Mouse (Mus musculus): Measurements from ENCODE around the gene Stub1.

The Stub1 gene

DNA sequence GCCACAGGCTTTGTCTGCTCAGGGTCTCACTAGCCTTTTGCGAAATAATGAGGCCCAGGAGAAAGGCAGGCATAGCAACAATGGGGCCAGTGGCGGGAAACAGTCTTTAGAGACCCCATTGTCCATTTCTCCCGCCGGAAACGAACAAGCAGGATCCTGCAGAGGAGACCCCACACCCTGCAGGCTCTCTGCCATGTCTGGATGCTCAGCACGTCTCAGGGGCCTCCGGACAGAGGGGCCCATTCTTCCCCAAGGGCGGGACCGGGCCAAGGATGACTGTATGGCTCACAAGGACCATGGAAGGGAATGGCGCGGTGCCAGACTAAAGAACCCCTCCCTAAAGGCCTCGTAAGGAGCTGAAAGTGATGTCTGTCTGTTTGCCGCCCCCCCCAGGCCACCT lies 39.0 kb downstream of the Stub1 start:
- in situ Hi-C loops (cut with MboI; ENCODE audit: low sequenced_read_pairs) = no loop called here

DNA sequence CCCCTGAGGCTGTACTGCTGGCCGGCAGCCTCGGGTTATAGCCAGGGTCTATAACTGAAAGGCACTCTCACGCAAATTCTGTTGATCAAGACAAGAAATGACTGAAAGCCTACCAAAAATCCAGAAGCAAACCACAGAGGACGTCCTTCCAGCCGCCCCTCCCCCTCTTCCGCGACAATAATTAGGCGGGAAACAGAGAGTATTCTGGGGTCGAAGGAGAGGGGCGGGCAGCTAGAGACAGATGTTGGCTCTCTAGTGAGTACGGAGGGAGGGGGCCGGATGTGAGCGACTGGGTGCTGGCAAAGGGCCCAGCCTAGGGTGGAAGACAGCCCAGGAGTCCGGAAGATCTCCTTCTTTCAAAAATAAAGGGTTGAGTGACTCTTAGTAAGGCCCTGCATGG lies 40.6 kb downstream of the Stub1 start, which contains the start of gene Fam173a:
TSS of gene Fam173a (minus strand) at position 287 of the 400 bp plus-strand sequence.
- in situ Hi-C loops (cut with MboI; ENCODE audit: low sequenced_read_pairs) = no loop called here

DNA sequence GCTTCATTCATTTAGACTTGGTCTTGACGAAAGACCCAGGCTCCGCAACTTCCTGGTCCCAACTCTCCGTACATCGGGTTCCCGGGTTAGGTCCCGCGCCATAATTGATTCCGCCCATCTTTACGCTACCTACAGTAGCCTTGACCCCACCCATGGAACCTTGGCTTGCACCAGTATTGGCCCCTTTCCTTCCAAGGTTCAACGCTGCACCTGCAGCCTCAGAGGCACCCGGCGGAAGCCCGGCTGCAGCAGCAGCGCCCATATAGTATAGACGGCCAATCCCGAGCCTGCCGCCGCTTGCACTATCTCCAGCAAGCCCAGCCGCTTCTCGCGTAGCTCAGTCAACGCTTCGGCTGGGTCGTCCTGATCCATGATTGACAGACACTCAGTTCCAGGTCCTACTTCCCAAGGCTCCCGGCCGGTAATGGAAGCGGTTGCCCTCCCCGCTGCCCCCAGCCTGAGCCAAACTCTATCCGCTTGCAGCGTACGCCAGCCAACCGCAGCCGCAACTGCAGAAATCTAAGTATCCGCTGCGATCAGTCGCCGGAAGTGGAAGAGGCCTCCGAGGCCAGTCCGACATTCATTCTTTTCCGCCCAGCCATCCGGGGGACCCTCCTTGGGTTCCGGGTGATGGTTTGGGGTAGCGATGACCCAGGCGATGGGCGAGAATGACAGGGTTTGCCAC lies 41.2 kb downstream of the Stub1 start:
- in situ Hi-C loops (cut with MboI; ENCODE audit: low sequenced_read_pairs) = no loop called here

DNA sequence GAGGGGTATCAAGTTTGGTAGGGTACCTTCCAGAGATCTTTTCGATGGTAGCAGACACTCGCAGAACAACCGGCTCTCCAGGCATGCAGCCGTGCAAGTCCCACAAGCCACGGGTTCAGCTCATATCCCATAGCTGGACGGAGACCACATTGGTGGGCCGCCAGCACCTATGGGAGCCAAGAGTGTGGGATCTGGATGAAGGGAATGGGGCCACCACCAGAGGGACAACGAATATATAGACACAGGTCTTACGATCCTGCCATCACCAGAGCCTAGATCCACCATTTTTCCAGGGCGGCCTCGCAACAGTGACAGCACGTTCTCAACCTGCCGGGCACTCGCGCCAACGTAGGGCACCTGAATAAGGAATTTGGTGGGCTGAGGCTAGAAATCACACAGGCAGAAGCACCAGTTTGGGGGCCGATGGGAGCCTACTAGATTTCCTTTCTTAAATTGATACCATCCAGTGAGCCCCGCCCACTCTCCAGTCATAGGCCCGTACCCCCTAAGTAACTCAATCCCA lies 41.8 kb downstream of the Stub1 start:
- in situ Hi-C loops (cut with MboI; ENCODE audit: low sequenced_read_pairs) = no loop called here

DNA sequence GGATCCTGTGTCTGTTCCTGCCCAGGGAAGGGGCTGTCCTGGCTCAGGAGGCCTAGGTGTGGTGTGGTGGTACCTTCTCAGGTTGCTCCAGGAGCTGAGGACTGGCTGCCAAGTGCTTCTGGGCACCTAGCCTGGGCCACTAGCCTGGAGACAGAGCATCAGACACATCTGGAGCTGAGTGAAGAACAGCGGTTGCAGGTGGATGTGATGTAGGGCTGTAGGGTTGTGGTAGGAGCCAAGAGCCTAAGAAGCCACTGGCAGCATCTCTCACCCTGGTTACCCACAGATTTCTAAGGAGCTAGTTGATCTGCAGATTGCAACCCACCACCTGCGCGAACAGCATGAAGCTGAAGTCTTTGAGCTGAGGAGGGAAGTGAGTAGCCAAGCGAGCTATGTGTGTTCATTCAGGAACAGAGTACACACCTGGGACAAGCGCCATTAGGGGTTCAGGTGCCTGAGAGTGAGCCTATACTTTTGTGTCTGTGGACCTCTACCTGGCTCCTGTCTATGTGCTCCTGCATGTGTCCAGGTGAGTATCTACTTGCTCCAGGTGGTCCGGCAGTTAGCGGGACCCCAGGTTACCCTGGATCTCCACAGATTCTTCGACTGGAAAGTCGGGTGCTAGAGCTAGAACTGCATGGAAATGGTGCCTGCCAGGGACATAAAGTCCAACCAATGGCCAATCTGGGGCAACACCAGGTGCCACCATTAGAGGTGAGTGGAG lies 46.3 kb downstream of the Stub1 start:
- in situ Hi-C loops (cut with MboI; ENCODE audit: low sequenced_read_pairs) = no loop called here

DNA sequence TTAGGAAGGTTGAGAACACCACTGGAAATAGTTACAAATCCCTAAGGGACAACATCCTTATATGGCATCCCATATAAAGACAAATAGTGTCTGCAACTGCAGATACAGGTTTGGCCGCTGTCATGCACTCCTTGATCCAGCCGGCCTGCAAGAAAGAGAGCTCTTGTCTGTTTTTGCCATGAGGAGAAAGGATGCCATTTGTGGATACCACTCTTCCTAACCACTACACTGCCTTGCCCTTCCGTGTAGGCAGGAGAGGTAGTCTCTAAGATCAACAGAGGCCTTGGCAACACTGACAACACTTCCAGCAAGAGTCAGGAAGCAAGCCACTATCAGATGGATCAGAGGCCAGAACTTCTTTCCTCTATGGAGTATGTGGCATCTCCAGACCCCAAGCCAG lies 46.9 kb downstream of the Stub1 start, which contains the start of gene Ccdc78:
TSS of gene Ccdc78 (plus strand) at position 301 of the 400 bp plus-strand sequence.
- in situ Hi-C loops (cut with MboI; ENCODE audit: low sequenced_read_pairs) = no loop called here

DNA sequence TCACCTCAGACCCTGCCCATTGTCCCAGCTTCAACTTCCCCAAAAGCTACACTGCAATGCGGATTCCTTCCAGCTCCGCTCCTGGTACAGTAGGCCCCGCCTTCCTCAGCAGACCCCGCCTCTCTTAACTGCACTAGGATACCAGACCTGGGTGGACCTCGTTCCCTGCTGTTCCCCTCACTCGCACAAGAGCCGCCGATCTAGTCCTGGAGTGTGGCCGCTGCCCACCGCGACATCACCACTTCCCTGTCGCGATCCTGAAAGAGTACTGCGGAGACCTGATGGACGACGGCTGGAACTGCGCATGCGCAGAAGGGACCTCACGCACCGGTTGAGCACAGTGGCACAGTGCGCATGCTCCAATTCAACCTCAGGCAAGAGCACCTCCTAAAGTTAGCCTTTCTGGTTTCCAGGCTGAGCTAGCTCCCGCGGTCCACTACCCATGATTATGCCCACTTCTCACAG lies 47.9 kb downstream of the Stub1 start, which contains the start of gene Haghl:
TSS of gene Haghl (minus strand) at position 393 of the 465 bp plus-strand sequence.
- in situ Hi-C loops (cut with MboI; ENCODE audit: low sequenced_read_pairs) = no loop called here

DNA sequence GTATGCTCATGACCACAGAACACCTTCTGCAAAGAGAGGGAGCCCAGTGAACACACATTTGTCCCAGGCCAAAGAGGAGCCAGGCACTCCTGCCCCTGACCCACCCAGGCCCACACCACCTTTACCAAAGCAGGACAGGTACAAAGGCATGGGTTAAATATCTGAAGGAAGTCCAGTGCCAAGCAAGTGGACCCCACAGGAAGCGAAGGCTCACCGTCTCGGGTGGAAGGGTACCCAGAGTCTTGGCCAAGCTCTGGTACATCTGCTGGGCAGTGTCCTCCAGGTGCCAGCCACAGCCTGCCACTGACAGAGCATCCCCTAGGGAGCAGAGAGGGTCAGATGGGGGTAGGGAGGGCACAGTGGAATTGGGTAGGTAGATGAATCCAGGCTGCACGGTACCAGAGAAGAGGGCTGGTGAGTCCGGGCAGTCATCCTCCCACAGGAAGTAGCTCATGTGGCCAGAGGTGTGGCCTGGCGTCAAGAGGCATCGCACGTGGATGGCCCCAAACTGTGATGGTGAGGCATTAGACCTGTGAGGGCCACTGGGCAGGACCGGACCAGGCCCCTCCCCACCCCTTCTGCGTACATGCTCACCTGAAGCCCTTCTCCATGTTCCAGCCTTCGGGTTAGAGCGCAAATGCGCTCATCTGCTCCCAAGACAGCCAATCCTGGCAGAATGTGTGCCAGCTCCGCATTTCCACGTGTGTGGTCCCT lies 49.2 kb downstream of the Stub1 start:
- in situ Hi-C loops (cut with MboI; ENCODE audit: low sequenced_read_pairs) = no loop called here

DNA sequence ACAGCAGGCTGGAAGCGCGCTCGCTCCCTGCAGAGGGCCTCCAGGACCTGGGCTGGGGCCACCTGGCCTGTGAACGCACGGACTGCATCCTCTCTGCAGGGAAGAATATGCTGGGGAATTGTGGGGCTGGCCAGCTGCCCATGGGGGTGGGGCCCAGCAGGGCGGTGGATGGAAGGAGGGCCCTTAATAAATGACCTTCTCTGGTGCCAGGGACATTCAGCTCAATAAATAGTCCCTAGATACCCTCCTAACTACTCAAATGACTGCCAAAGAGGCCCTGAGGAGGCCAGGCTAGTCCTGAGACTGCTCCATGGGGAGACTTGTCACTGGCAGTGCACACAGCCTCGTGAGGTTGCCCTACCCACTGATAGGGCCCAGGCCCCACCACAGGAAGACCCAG lies 50.1 kb downstream of the Stub1 start:
- in situ Hi-C loops (cut with MboI; ENCODE audit: low sequenced_read_pairs) = no loop called here

DNA sequence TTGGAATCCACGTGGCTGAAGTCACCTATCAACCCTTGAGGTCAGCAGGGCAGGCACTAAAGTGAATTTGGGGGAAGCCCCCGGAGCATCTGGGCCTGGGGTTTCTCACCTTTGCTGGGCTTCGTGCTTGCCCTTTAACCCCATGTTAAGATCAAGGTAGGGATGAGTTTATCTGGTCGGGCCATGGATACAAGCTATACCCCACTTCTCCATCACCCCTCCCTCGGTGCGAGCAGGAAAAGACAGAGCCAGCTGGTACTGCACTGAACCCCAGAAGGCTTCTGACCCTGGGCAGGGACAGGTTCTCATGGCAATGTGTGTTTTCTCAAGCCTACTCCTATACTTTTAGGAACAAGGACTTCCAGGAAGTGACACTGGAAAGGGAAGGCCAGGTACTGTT lies 51.9 kb downstream of the Stub1 start:
- in situ Hi-C loops (cut with MboI; ENCODE audit: low sequenced_read_pairs) = no loop called here

All from CH12F3 (cell line).